Mouse (Mus musculus) embryonic fibroblast, embryonic 13.5 days (primary cell): ENCODE results near the gene Nap1l1.

Source experiments
- CTCF ChIP-seq: IDR thresholded peaks from 2 replicates; pipeline ENCODE4 v1.5.1; 2011; ENCODE audit warnings: mild to moderate bottlenecking, control low read depth, low read length, moderate library complexity, borderline replicate concordance; ENCODE audit not compliant: insufficient read depth
- POLR2A ChIP-seq: IDR thresholded peaks from 2 replicates; pipeline ENCODE4 v1.6.1; 2011; ENCODE audit warnings: low read depth, mild to moderate bottlenecking, control low read depth, low read length, moderate library complexity

DNA sequence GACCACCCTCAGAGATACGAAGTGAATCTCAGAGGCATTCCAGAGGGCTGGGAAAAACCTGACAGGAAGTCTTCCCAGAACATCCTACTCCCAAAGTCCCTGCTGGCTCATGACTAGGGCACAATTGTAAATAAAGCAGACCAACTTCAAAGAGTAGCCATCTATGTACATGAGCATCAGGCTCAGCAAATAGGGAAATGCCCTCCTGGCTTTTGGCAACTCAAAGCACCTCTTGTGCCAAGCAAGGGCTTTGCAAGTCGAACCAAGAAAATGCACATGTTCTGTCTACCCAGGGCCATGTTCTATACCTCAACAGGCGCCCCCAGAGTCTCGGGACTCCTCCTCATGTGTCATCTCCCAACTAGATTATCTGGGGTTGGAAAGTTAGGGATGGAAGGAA lies 48.6 kb downstream of the Nap1l1 start:
- TF ChIP-seq CTCF (no peak), POLR2A (no peak)
